Mouse (Mus musculus): ENCODE data around the gene Bptf. TPM values are rescaled to one million over a fixed set of nuclear protein-coding genes. Genes with fewer than 3 reads are reported as not detected.

Bptf gene
- polyA plus RNA-seq, 1 experiment, result 11.8 TPM

DNA sequence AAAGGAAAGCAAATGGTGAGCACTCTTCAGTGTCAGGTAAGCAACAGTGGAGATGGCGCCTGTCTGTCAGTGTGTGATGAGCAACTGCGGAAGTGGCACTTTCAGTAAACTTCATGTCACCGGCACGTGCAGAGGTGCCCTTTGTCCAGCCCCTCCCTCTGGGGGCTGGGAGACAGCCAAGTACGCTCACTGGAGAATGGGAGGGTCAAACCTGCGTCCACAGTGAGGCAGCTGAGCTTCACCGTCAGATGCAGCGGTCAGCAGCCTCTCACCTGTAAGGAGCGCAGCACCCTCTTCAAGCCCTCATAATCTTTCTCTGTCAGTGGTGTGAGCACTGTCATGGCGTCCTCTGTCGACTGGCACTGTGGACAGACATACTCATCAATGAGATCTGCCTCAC, 88.6 kb downstream of the Bptf start:
- TF ChIP-seq SRF (IDR thresholded peaks at IDR 0.05; ENCODE audit: control insufficient read depth, insufficient read length, low read depth) (no peak), E2F4 (IDR thresholded peaks at IDR 0.05; ENCODE audit: insufficient read depth) (no peak), POLR2AphosphoS2 (IDR thresholded peaks at IDR 0.05; ENCODE audit: insufficient read length, low read depth) (no peak), REST (IDR thresholded peaks at IDR 0.05; ENCODE audit: insufficient read depth, insufficient read length) (no peak), TCF3 (IDR thresholded peaks at IDR 0.05; ENCODE audit: insufficient read length, low read depth) (no peak), POLR2A (IDR thresholded peaks at IDR 0.05; ENCODE audit: insufficient read length, low read depth) (no peak), MYOG (IDR thresholded peaks at IDR 0.05; ENCODE audit: control insufficient read depth in 1 of 3, insufficient read depth in 1 of 3, insufficient read length in 2 of 3, low read depth in 2 of 3) (no peak), USF1 (IDR thresholded peaks at IDR 0.05; ENCODE audit: low read depth) (no peak), MAX (IDR thresholded peaks at IDR 0.05; ENCODE audit: low read depth) (no peak)
- Histone ChIP-seq H3K27me3 (ENCODE audit: control insufficient read depth, insufficient read depth, insufficient read length) (no peaks in the 10 kb centered on the region), H3K4me2 (ENCODE audit: low read depth) (no peak overlapping the region), H3K4me3 (no peak overlapping the region), H3K36me3 (ENCODE audit: control insufficient read depth, insufficient read depth) (peaks cover 50% of the 10 kb centered on the region), H3ac (ENCODE audit: control insufficient read depth, insufficient read length) (no peak overlapping the region), H3K79me2 (ENCODE audit: control insufficient read depth, insufficient read depth) (no peaks in the 10 kb centered on the region)

DNA sequence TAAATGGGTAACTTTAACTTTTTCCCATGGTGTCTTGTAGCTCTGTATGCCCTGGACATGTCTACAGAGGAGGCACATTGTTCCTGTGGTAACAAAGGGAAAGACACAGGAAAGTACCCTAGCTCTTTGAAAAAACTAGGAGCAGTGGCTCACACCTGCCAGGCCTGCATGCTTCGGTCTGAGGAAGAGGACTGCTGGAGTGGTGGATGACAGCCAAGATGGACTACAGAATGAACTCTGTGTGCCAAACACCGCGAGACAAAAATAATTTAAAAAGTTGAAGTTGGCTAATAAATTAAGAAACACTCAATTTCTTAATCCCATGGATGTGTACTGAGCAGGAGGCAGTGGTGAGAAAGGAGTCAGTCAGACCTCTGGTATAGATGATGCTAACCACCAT, 90.5 kb downstream of the Bptf start:
- no peaks in the 10 kb centered on the region for H3K79me2 ChIP-seq (ENCODE audit: control insufficient read depth, insufficient read depth)
- no peak overlapping the region for H3K4me2 ChIP-seq (ENCODE audit: low read depth)
- H3K27me3 ChIP-seq (ENCODE audit: control insufficient read depth, insufficient read depth, insufficient read length), result no peaks in the 10 kb centered on the region
- no peak overlapping the region for H3K4me3 ChIP-seq
- TF ChIP-seq MYOD1 (IDR thresholded peaks at IDR 0.05; ENCODE audit: control insufficient read depth in 1 of 3, insufficient read length in 2 of 3, low read depth in 2 of 3), result no peak
- no peak for TF ChIP-seq POLR2A (IDR thresholded peaks at IDR 0.05; ENCODE audit: insufficient read length, low read depth)
- no peak for TF ChIP-seq TCF12 (IDR thresholded peaks at IDR 0.05; ENCODE audit: insufficient read depth, poor library complexity, severe bottlenecking)
- TF ChIP-seq MAX (IDR thresholded peaks at IDR 0.05; ENCODE audit: low read depth), result no peak
- TF ChIP-seq POLR2AphosphoS2 (IDR thresholded peaks at IDR 0.05; ENCODE audit: insufficient read length, low read depth), result no peak
- TF ChIP-seq SRF (IDR thresholded peaks at IDR 0.05; ENCODE audit: control insufficient read depth, insufficient read length, low read depth), result no peak
- TF ChIP-seq MYOG (IDR thresholded peaks at IDR 0.05; ENCODE audit: control insufficient read depth in 1 of 3, insufficient read depth in 1 of 3, insufficient read length in 2 of 3, low read depth in 2 of 3), result no peak
- no peak for TF ChIP-seq E2F4 (IDR thresholded peaks at IDR 0.05; ENCODE audit: insufficient read depth)
- no peak for TF ChIP-seq CEBPB (IDR thresholded peaks at IDR 0.05; ENCODE audit: insufficient read depth, poor library complexity, severe bottlenecking)
- no peak for TF ChIP-seq USF1 (IDR thresholded peaks at IDR 0.05; ENCODE audit: low read depth)
- TF ChIP-seq TCF3 (IDR thresholded peaks at IDR 0.05; ENCODE audit: insufficient read length, low read depth), result no peak
- TF ChIP-seq REST (IDR thresholded peaks at IDR 0.05; ENCODE audit: insufficient read depth, insufficient read length), result no peak
- no peak overlapping the region for H3ac ChIP-seq (ENCODE audit: control insufficient read depth, insufficient read length)
- H3K36me3 ChIP-seq (ENCODE audit: control insufficient read depth, insufficient read depth), result peaks cover 45% of the 10 kb centered on the region

GRCm38 (mm10) chr11:107039417-107039816, 92.5 kb downstream of the Bptf start:
- TF ChIP-seq CEBPB (IDR thresholded peaks at IDR 0.05; ENCODE audit: insufficient read depth, poor library complexity, severe bottlenecking) (no peak), E2F4 (IDR thresholded peaks at IDR 0.05; ENCODE audit: insufficient read depth) (no peak), POLR2AphosphoS2 (IDR thresholded peaks at IDR 0.05; ENCODE audit: insufficient read length, low read depth) (no peak), MYOG (IDR thresholded peaks at IDR 0.05; ENCODE audit: control insufficient read depth in 1 of 3, insufficient read depth in 1 of 3, insufficient read length in 2 of 3, low read depth in 2 of 3) (no peak), TCF12 (IDR thresholded peaks at IDR 0.05; ENCODE audit: insufficient read depth, poor library complexity, severe bottlenecking) (no peak), MAX (IDR thresholded peaks at IDR 0.05; ENCODE audit: low read depth) (no peak), SRF (IDR thresholded peaks at IDR 0.05; ENCODE audit: control insufficient read depth, insufficient read length, low read depth) (no peak), POLR2A (IDR thresholded peaks at IDR 0.05; ENCODE audit: insufficient read length, low read depth) (no peak), REST (IDR thresholded peaks at IDR 0.05; ENCODE audit: insufficient read depth, insufficient read length) (no peak), USF1 (IDR thresholded peaks at IDR 0.05; ENCODE audit: low read depth) (no peak)
- Histone ChIP-seq H3K79me2 (ENCODE audit: control insufficient read depth, insufficient read depth) (no peaks in the 10 kb centered on the region), H3ac (ENCODE audit: control insufficient read depth, insufficient read length) (no peak overlapping the region), H3K4me3 (no peak overlapping the region), H3K27me3 (ENCODE audit: control insufficient read depth, insufficient read depth, insufficient read length) (no peaks in the 10 kb centered on the region), H3K36me3 (ENCODE audit: control insufficient read depth, insufficient read depth) (peaks cover 32% of the 10 kb centered on the region), H3K4me2 (ENCODE audit: low read depth) (no peak overlapping the region)

DNA sequence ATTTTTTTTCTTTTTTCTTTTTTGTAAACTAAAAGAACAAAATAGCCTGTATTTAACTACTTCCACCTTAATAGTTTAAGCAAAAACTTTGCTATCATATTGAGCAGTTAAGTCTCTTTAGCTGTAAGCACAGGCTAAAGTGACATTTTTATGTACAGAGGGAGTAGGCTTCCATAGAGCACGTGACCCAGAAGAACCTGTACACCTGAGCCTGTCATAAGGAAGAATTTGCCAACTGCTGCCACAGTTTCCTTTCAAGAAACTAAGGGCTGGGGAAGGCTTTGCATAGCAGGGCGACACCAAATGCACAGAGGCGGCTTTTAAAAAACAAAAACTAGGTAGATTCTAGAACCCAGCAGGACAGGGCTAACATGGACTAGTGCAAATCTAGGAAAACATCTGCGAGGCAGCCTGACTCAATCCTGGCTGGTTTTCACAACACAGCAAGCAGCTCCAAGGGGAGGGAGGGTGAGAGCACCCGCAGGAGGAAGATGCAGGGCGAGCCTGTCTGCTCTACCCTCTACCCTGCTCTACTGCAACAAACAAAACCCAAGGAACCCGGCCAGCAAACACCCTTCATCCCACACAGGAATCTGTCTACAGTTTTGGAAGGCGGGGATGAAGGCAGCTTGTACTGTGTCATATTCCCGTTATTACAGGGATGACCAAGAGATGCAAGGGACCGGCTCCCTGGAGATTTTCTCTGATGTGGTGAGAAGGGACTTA, 97.7 kb downstream of the Bptf start:
- Histone ChIP-seq H3ac (ENCODE audit: control insufficient read depth, insufficient read length) (no peak overlapping the region), H3K27me3 (ENCODE audit: control insufficient read depth, insufficient read depth, insufficient read length) (no peaks in the 10 kb centered on the region), H3K4me2 (ENCODE audit: low read depth) (no peak overlapping the region), H3K36me3 (ENCODE audit: control insufficient read depth, insufficient read depth) (peaks cover 13% of the 10 kb centered on the region), H3K79me2 (ENCODE audit: control insufficient read depth, insufficient read depth) (no peaks in the 10 kb centered on the region), H3K4me3 (no peak overlapping the region)
- TF ChIP-seq E2F4 (IDR thresholded peaks at IDR 0.05; ENCODE audit: insufficient read depth) (no peak), MYOD1 (IDR thresholded peaks at IDR 0.05; ENCODE audit: control insufficient read depth in 1 of 3, insufficient read length in 2 of 3, low read depth in 2 of 3) (no peak), USF1 (IDR thresholded peaks at IDR 0.05; ENCODE audit: low read depth) (no peak), MYOG (IDR thresholded peaks at IDR 0.05; ENCODE audit: control insufficient read depth in 1 of 3, insufficient read depth in 1 of 3, insufficient read length in 2 of 3, low read depth in 2 of 3) (no peak), POLR2AphosphoS2 (IDR thresholded peaks at IDR 0.05; ENCODE audit: insufficient read length, low read depth) (no peak), SRF (IDR thresholded peaks at IDR 0.05; ENCODE audit: control insufficient read depth, insufficient read length, low read depth) (no peak), POLR2A (IDR thresholded peaks at IDR 0.05; ENCODE audit: insufficient read length, low read depth) (no peak), TCF12 (IDR thresholded peaks at IDR 0.05; ENCODE audit: insufficient read depth, poor library complexity, severe bottlenecking) (no peak), REST (IDR thresholded peaks at IDR 0.05; ENCODE audit: insufficient read depth, insufficient read length) (no peak), MAX (IDR thresholded peaks at IDR 0.05; ENCODE audit: low read depth) (no peak), CEBPB (IDR thresholded peaks at IDR 0.05; ENCODE audit: insufficient read depth, poor library complexity, severe bottlenecking) (no peak), TCF3 (IDR thresholded peaks at IDR 0.05; ENCODE audit: insufficient read length, low read depth) (no peak)

Data from myocyte (in vitro differentiated cells).